11 mouse cellular contexts compared by ENCODE assay signal in genomic region chr12:8846425-8847226, GRCm38 (mm10).
DNase-seq lines count a peak whose midpoint lies in the region; ATAC-seq and TF ChIP-seq lines count a peak whose summit lies in the region.
"Had no signal": no experiment of that assay in that cellular context is flagged by ENCODE, and none has a peak within 500 bp of the region (broad histone marks: within the 10 kb centered on the region; RNA-seq: fewer than 3 reads in every experiment).

No protein-coding gene starts in this region.

- TF ChIP-seq CTCF in lung, embryonic 14.5 days (IDR thresholded peaks at IDR 0.05; ENCODE audit: low read depth) = 0 out of 2 replicates have a peak, but pooled peaks have one; percentile 4
- TF ChIP-seq CTCF in lung, adult 2 months (IDR thresholded peaks at IDR 0.05; ENCODE audit: insufficient read depth, low read length) = no peak
- TF ChIP-seq CTCF in CH12.LX (conservative IDR thresholded peaks at IDR 0.05 in 1 of 2, IDR thresholded peaks at IDR 0.05 in 1 of 2; ENCODE audit: low read depth in 2 of 2, low read length in 2 of 2) = peak in 1 of 2 experiments; percentile 4; a peak in 1 of 4 replicates

- 40% methylated on average over 16 of the region's 16 CpGs for WGBS in lung, embryonic 14.5 days
- WGBS in lung, adult 2 months = 45% methylated on average over 16 of the region's 16 CpGs
- 12% methylated on average over 16 of the region's 16 CpGs for WGBS in limb, embryonic 13.5 days

- H3K9ac ChIP-seq in lung, embryonic 14.5 days = no peak overlapping the region
- H3K9ac ChIP-seq in CH12.LX (ENCODE audit: insufficient read depth, low read depth) = no peak overlapping the region
- H3K9ac ChIP-seq in limb, embryonic 13.5 days = peak overlapping the region; percentile 13; the same call in 1 of the 2 replicates
- H3K9ac ChIP-seq: liver, embryonic 13.5 days had no signal

- H3K4me3 ChIP-seq in lung, embryonic 14.5 days (ENCODE audit: low read depth, low read length) = no peak overlapping the region
- H3K4me3 ChIP-seq in lung, adult 2 months (replicated peaks; ENCODE audit: extremely low read depth, low read depth, low read length) = no peak overlapping the region
- H3K4me3 ChIP-seq in CH12.LX (replicated peaks in 1 of 3; ENCODE audit: low read depth in 2 of 3, low read length in 2 of 3, poor library complexity in 1 of 3) = no peak overlapping the region
- peak overlapping the region; percentile 14; the same call in 1 of the 2 replicates for H3K4me3 ChIP-seq in limb, embryonic 13.5 days
- H3K4me3 ChIP-seq: liver, embryonic 13.5 days; myocyte had no signal

- no peaks in the 10 kb centered on the region for H3K27me3 ChIP-seq in lung, embryonic 14.5 days (ENCODE audit: insufficient read depth, low read length)
- no peaks in the 10 kb centered on the region for H3K27me3 ChIP-seq in CH12.LX (replicated peaks)
- H3K27me3 ChIP-seq in limb, embryonic 13.5 days = no peaks in the 10 kb centered on the region

- intact Hi-C loops in left cerebral cortex, postnatal 10 days (cut with DNase I) = no loop called here

- dilution Hi-C loops in CH12.LX (cut with MboI; ENCODE audit: extremely low pct_ligation_motif_present, extremely low pct_unique_long_range_greater_than_20kb, low sequenced_read_pairs) = no loop called here

- no peak for TF ChIP-seq EP300 in CH12.LX (IDR thresholded peaks at IDR 0.05; ENCODE audit: low read length)

- no peaks in the 10 kb centered on the region for H3K9me3 ChIP-seq in lung, embryonic 14.5 days (ENCODE audit: low read depth, low read length)
- H3K9me3 ChIP-seq in CH12.LX (replicated peaks; ENCODE audit: low read length) = no peaks in the 10 kb centered on the region
- no peaks in the 10 kb centered on the region for H3K9me3 ChIP-seq in limb, embryonic 13.5 days
- H3K9me3 ChIP-seq: liver, embryonic 13.5 days had no signal

- no peak for TF ChIP-seq RAD21 in CH12.LX (IDR thresholded peaks at IDR 0.05; ENCODE audit: low read depth, low read length)

- peaks cover 8% of the 10 kb centered on the region; the same call in 1 of the 2 replicates for H3K4me1 ChIP-seq in lung, embryonic 14.5 days (ENCODE audit: insufficient read depth)
- 0 out of 2 replicates have a peak, but pooled peaks cover 2% of the 10 kb centered on the region for H3K4me1 ChIP-seq in lung, adult 2 months (ENCODE audit: control insufficient read depth, insufficient read depth, low read length)
- H3K4me1 ChIP-seq in CH12.LX (ENCODE audit: control insufficient read depth in 1 of 2, insufficient read depth in 2 of 2) = peaks cover 11 to 38% of the 10 kb centered on the region in 2 experiments
- H3K4me1 ChIP-seq in limb, embryonic 13.5 days = peaks cover 70% of the 10 kb centered on the region

- H3K36me3 ChIP-seq in lung, embryonic 14.5 days (ENCODE audit: insufficient read depth) = no peaks in the 10 kb centered on the region
- H3K36me3 ChIP-seq in CH12.LX (replicated peaks in 1 of 2; ENCODE audit: control insufficient read depth in 1 of 2, insufficient read depth in 1 of 2, low read length in 1 of 2) = no peaks in the 10 kb centered on the region
- H3K36me3 ChIP-seq in limb, embryonic 13.5 days = no peaks in the 10 kb centered on the region
- H3K36me3 ChIP-seq: liver, embryonic 13.5 days had no signal

- ATAC-seq in lung, embryonic 14.5 days (ENCODE audit: insufficient read depth) = no peak
- ATAC-seq in limb, embryonic 13.5 days (ENCODE audit: low FRiP score, low read depth) = peak; percentile 48

- no peaks in the 10 kb centered on the region for H3K79me2 ChIP-seq in CH12.LX (replicated peaks; ENCODE audit: control insufficient read depth, extremely low read depth, insufficient read depth, poor library complexity, severe bottlenecking)

- DNase-seq in lung, embryonic 14.5 days = no peak
- no peak for DNase-seq in lung, adult 2 months
- no peak for DNase-seq in CH12.LX (ENCODE audit: extremely low read depth)
- peak; percentile 58 for DNase-seq in embryo, embryonic 11 days
- no peak for DNase-seq in left cerebral cortex, postnatal 10 days (ENCODE audit: extremely low spot score in 1 of 2, low spot score in 2 of 2)
- no peak for DNase-seq in Muller cell, postnatal 12 days (ENCODE audit: inconsistent ontology term)
- DNase-seq: adrenal gland, postnatal 10 days; liver, embryonic 13.5 days; right cerebral cortex, postnatal 4 days had no signal

- no peak overlapping the region for H3K4me2 ChIP-seq in lung, embryonic 14.5 days
- H3K4me2 ChIP-seq in CH12.LX (ENCODE audit: insufficient read depth, low read depth, poor library complexity, severe bottlenecking) = peak overlapping the region; percentile 35
- H3K4me2 ChIP-seq in limb, embryonic 13.5 days (replicated peaks) = peak overlapping the region; percentile 51
- H3K4me2 ChIP-seq: liver, embryonic 13.5 days had no signal

- no peak overlapping the region for H3K27ac ChIP-seq in lung, embryonic 14.5 days (ENCODE audit: low read depth)
- H3K27ac ChIP-seq in CH12.LX (ENCODE audit: insufficient read depth, low read depth) = no peak overlapping the region
- H3K27ac ChIP-seq in limb, embryonic 13.5 days = peak overlapping the region; percentile 95
- H3K27ac ChIP-seq: liver, embryonic 13.5 days had no signal

- TF ChIP-seq POLR2A in lung, adult 2 months (IDR thresholded peaks at IDR 0.05; ENCODE audit: borderline replicate concordance, extremely low read depth, low read depth, low read length) = no peak
- no peak for TF ChIP-seq POLR2A in CH12.LX (IDR thresholded peaks at IDR 0.05; ENCODE audit: low read depth, low read length)

- in situ Hi-C loops in CH12.LX (cut with MboI; ENCODE audit: low pct_ligation_motif_present, low pct_unique_long_range_greater_than_20kb, low sequenced_read_pairs) = no loop called here

TF ChIP-seq in CH12.LX, 34 proteins besides CTCF, POLR2A, EP300 and RAD21:
- TF ChIP-seq IRF4 (IDR thresholded peaks at IDR 0.05; ENCODE audit: low read depth, low read length) (no peak), MXI1 (IDR thresholded peaks at IDR 0.05; ENCODE audit: low read depth, low read length) (no peak), BHLHE40 (IDR thresholded peaks at IDR 0.05; ENCODE audit: low read depth, low read length) (peak; percentile 52; the same call in 1 of the 2 replicates), USF1 (IDR thresholded peaks at IDR 0.05; ENCODE audit: low read depth, low read length) (peak; percentile 46), USF2 (conservative IDR thresholded peaks at IDR 0.05; ENCODE audit: low read depth, low read length) (peak; percentile 36), TBP (conservative IDR thresholded peaks at IDR 0.05; ENCODE audit: low read depth, low read length) (no peak)
